Mouse (Mus musculus) stomach, embryonic 16.5 days (tissue): ENCODE data around the gene Fam189b. TPM values are rescaled to one million over a fixed set of nuclear protein-coding genes. Genes with fewer than 3 reads are reported as not detected.

Experiments
- ATAC-seq: fragments of 200-750 bp; cut with Nextera tagmentation; 2 replicates; pipeline ENCODE4 v1.8.0; 2017; ENCODE audit warnings: moderate number of reproducible peaks, moderate TSS enrichment; ENCODE audit not compliant: insufficient read depth, low FRiP score
- H3K27ac ChIP-seq: fragments of 300-500 bp; sonication (generic); 2 replicates; pipeline ENCODE4 v1.5.1; 2014; ENCODE audit warnings: low read length
- H3K27me3 ChIP-seq: fragments of 300-500 bp; sonication (generic); 2 replicates; pipeline ENCODE4 v1.6.1; 2014; ENCODE audit warnings: low read length, control low read depth, mixed read lengths; ENCODE audit not compliant: control insufficient read depth, insufficient read depth
- H3K36me3 ChIP-seq: fragments of 300-500 bp; sonication (generic); 2 replicates; pipeline ENCODE4 v1.6.1; 2014; ENCODE audit warnings: low read length; ENCODE audit not compliant: control insufficient read depth, insufficient read depth
- H3K4me1 ChIP-seq: fragments of 300-500 bp; sonication (generic); 2 replicates; pipeline ENCODE4 v1.6.1; 2014; ENCODE audit warnings: low read length, control low read depth, mixed read lengths; ENCODE audit not compliant: control insufficient read depth, insufficient read depth
- H3K4me2 ChIP-seq: fragments of 300-500 bp; sonication (generic); 2 replicates; pipeline ENCODE4 v1.6.1; 2014; ENCODE audit warnings: low read depth, low read length, mixed read lengths
- H3K4me3 ChIP-seq: fragments of 300-500 bp; sonication (generic); replicated peaks from 2 replicates; pipeline ENCODE4 v1.5.1; 2014; ENCODE audit warnings: mild to moderate bottlenecking, low read length
- H3K9ac ChIP-seq: fragments of 300-500 bp; sonication (generic); 2 replicates; pipeline ENCODE4 v1.6.1; 2014; ENCODE audit warnings: low read length
- H3K9me3 ChIP-seq: fragments of 300-500 bp; sonication (generic); replicated peaks from 2 replicates; pipeline ENCODE4 v1.6.1; 2016; ENCODE audit warnings: low read length, control low read depth; ENCODE audit not compliant: control insufficient read depth
- WGBS: fragments of 180-500 bp; shearing (Covaris S2); extraction: QIAGEN DNeasy Blood & Tissue Kit; methylation state at CpG from one replicate; pipeline ENCODE4 v1.1.7; 2014; 5-methylcytosine and 5-hydroxymethylcytosine counted together
- polyA plus RNA-seq: library from polyadenylated mRNA; unstranded; fragments of >200 nt; fragmentation: Nextera tagmentation; extraction: Ambion mirVana; gene quantifications from 2 replicates; pipeline ENCODE4 v1.2.1, GENCODE M21; 2015

Gene Fam189b
- polyA plus RNA-seq, 1 experiment from 2014 or later = 22.0 TPM

- H3K4me3 ChIP-seq = no peak overlapping the region
- H3K36me3 ChIP-seq = no peaks in the 10 kb centered on the region
- H3K27me3 ChIP-seq = no peaks in the 10 kb centered on the region
- no peaks in the 10 kb centered on the region for H3K9me3 ChIP-seq
- WGBS = 89% methylated on average over 1 of the region's 1 CpGs
- H3K4me1 ChIP-seq = peaks cover 12% of the 10 kb centered on the region
- no peak overlapping the region for H3K27ac ChIP-seq
- H3K9ac ChIP-seq = no peak overlapping the region
- no peak for ATAC-seq
- H3K4me2 ChIP-seq = no peak overlapping the region
Measured at GRCm38 (mm10) chr3:89218271-89218670, 35.3 kb downstream of the Fam189b start.

- no peak for ATAC-seq
Measured at GRCm38 (mm10) chr3:89219546-89219945, 36.6 kb downstream of the Fam189b start.

GRCm38 (mm10) chr3:89221167-89221566 lies 38.2 kb downstream of the Fam189b start:
- Histone ChIP-seq H3K27ac (no peak overlapping the region), H3K36me3 (no peaks in the 10 kb centered on the region), H3K9me3 (no peaks in the 10 kb centered on the region), H3K4me1 (peaks cover 5% of the 10 kb centered on the region), H3K4me3 (no peak overlapping the region), H3K27me3 (no peaks in the 10 kb centered on the region; the same call in 1 of the 2 replicates), H3K4me2 (no peak overlapping the region), H3K9ac (no peak overlapping the region)
- ATAC-seq = no peak
- 82% methylated on average over 5 of the region's 5 CpGs for WGBS

More at GRCm38 (mm10) chr3:89219546-89219945, 36.6 kb downstream of the Fam189b start:
- Histone ChIP-seq H3K4me3 (no peak overlapping the region), H3K4me1 (peaks cover 12% of the 10 kb centered on the region), H3K36me3 (no peaks in the 10 kb centered on the region), H3K4me2 (no peak overlapping the region), H3K27me3 (no peaks in the 10 kb centered on the region), H3K9me3 (no peaks in the 10 kb centered on the region), H3K9ac (peak overlapping the region; percentile 27; the same call in 1 of the 2 replicates), H3K27ac (no peak overlapping the region)
- 37% methylated on average over 8 of the region's 8 CpGs for WGBS

- no peaks in the 10 kb centered on the region for H3K36me3 ChIP-seq
- H3K4me1 ChIP-seq = peaks cover 28% of the 10 kb centered on the region
- no peaks in the 10 kb centered on the region for H3K9me3 ChIP-seq
- no peak overlapping the region for H3K4me3 ChIP-seq
- no peak overlapping the region for H3K27ac ChIP-seq
- 73% methylated on average over 11 of the region's 11 CpGs for whole genome bisulfite sequencing
- H3K27me3 ChIP-seq = no peaks in the 10 kb centered on the region; the same call in 1 of the 2 replicates
- no peak overlapping the region for H3K9ac ChIP-seq
- no peak for ATAC-seq
- no peak overlapping the region for H3K4me2 ChIP-seq
Measured at GRCm38 (mm10) chr3:89224796-89225195, 41.9 kb downstream of the Fam189b start.

- Histone ChIP-seq H3K9ac (no peak overlapping the region; the same call in 1 of the 2 replicates), H3K36me3 (no peaks in the 10 kb centered on the region), H3K4me3 (no peak overlapping the region), H3K4me2 (no peak overlapping the region), H3K9me3 (no peaks in the 10 kb centered on the region), H3K4me1 (peaks cover 28% of the 10 kb centered on the region), H3K27me3 (no peaks in the 10 kb centered on the region; the same call in 1 of the 2 replicates), H3K27ac (no peak overlapping the region)
- ATAC-seq = no peak
- 53% methylated on average over 12 of the region's 12 CpGs for WGBS
Measured at GRCm38 (mm10) chr3:89225321-89225815, 42.4 kb downstream of the Fam189b start.

- Histone ChIP-seq H3K9me3 (no peaks in the 10 kb centered on the region), H3K4me1 (peaks cover 28% of the 10 kb centered on the region), H3K27me3 (no peaks in the 10 kb centered on the region; the same call in 1 of the 2 replicates), H3K9ac (no peak overlapping the region), H3K4me3 (no peak overlapping the region), H3K4me2 (0 out of 2 replicates have a peak overlapping the region, but pooled peaks have one; percentile 85), H3K27ac (no peak overlapping the region), H3K36me3 (no peaks in the 10 kb centered on the region)
- WGBS = 46% methylated on average over 4 of the region's 4 CpGs
- no peak for ATAC-seq
Measured at GRCm38 (mm10) chr3:89225918-89226317, 43.0 kb downstream of the Fam189b start.

- Histone ChIP-seq H3K27me3 (no peaks in the 10 kb centered on the region; the same call in 1 of the 2 replicates), H3K4me2 (peak overlapping the region; percentile 85; the same call in 1 of the 2 replicates), H3K4me1 (peaks cover 28% of the 10 kb centered on the region), H3K27ac (no peak overlapping the region), H3K36me3 (no peaks in the 10 kb centered on the region), H3K9ac (peak overlapping the region; percentile 60), H3K4me3 (peak overlapping the region; percentile 52), H3K9me3 (no peaks in the 10 kb centered on the region)
- 34% methylated on average over 11 of the region's 11 CpGs for WGBS
- ATAC-seq = no peak
Measured at GRCm38 (mm10) chr3:89226361-89226760, 43.4 kb downstream of the Fam189b start.

- H3K36me3 ChIP-seq = no peaks in the 10 kb centered on the region
- no peak for ATAC-seq
- H3K9ac ChIP-seq = peak within 1 kb of the TSS; percentile 60
- WGBS = 3% methylated on average over 21 of the region's 21 CpGs
- H3K4me3 ChIP-seq = peak within 1 kb of the TSS; percentile 52
- H3K27me3 ChIP-seq = no peaks in the 10 kb centered on the region; the same call in 1 of the 2 replicates
- H3K4me2 ChIP-seq = peak within 1 kb of the TSS; percentile 85
- H3K4me1 ChIP-seq = peaks cover 28% of the 10 kb centered on the region
- peak within 1 kb of the TSS; percentile 83 for H3K27ac ChIP-seq
- H3K9me3 ChIP-seq = no peaks in the 10 kb centered on the region
Measured at GRCm38 (mm10) chr3:89226900-89227299, 44.0 kb downstream of the Fam189b start, which contains the start of gene Mtx1. Gene Mtx1 (minus strand): TSS chr3:89227088.

- peak; percentile 79 for ATAC-seq
Measured at GRCm38 (mm10) chr3:89227307-89228179, 44.6 kb downstream of the Fam189b start.

More at GRCm38 (mm10) chr3:89227307-89228179, 44.6 kb downstream of the Fam189b start:
- peak overlapping the region; percentile 60 for H3K9ac ChIP-seq
- no peaks in the 10 kb centered on the region; the same call in 1 of the 2 replicates for H3K27me3 ChIP-seq
- peak overlapping the region; percentile 52 for H3K4me3 ChIP-seq
- no peaks in the 10 kb centered on the region for H3K36me3 ChIP-seq
- WGBS = 4% methylated on average over 41 of the region's 41 CpGs
- H3K27ac ChIP-seq = peak overlapping the region; percentile 83
- no peaks in the 10 kb centered on the region for H3K9me3 ChIP-seq
- peaks cover 28% of the 10 kb centered on the region for H3K4me1 ChIP-seq
- peak overlapping the region; percentile 85 for H3K4me2 ChIP-seq
